Mouse (Mus musculus) erythroblast, embryonic 14.5 days (primary cell): ENCODE results near the gene Tmem211. TPM values are rescaled to one million over a fixed set of nuclear protein-coding genes. Genes with fewer than 3 reads are reported as not detected.

Source experiments
- H3K27me3 ChIP-seq: 2 replicates; pipeline ENCODE4 v1.6.1; 2012; ENCODE audit warnings: inconsistent platforms; ENCODE audit not compliant: control insufficient read depth
- H3K36me3 ChIP-seq: 2 replicates; pipeline ENCODE4 v1.6.1; 2012; ENCODE audit warnings: mild to moderate bottlenecking, inconsistent platforms; ENCODE audit not compliant: control insufficient read depth
- H3K4me1 ChIP-seq: 2 replicates; pipeline ENCODE4 v1.6.1; 2012; ENCODE audit warnings: inconsistent platforms; ENCODE audit not compliant: control insufficient read depth
- H3K4me3 ChIP-seq: replicated peaks from 2 replicates; pipeline ENCODE3; 2012; ENCODE audit warnings: moderate library complexity, mild to moderate bottlenecking, inconsistent platforms
- H3K9me3 ChIP-seq: 2 replicates; pipeline ENCODE4 v1.6.1; 2012; ENCODE audit warnings: low read length, inconsistent platforms, mixed read lengths; ENCODE audit not compliant: control insufficient read depth
- GATA1 ChIP-seq: IDR thresholded peaks from 2 replicates; pipeline ENCODE4 v1.6.1; 2012; ENCODE audit warnings: low read length, inconsistent platforms, mixed read lengths
- TAL1 ChIP-seq: IDR thresholded peaks from 3 replicates; pipeline ENCODE4 v1.6.1; 2012; ENCODE audit warnings: low read length, inconsistent platforms, mixed read lengths
- polyA plus RNA-seq: library from polyadenylated mRNA; stranded (reverse); fragments of >175 nt; gene quantifications from 2 replicates; pipeline ENCODE4 v1.2.3, GENCODE M21; 2012

Gene Tmem211
- polyA plus RNA-seq, 1 experiment: not detected

- no peak for TF ChIP-seq GATA1
- no peak for TF ChIP-seq TAL1
- H3K36me3 ChIP-seq: no peaks in the 10 kb centered on the region
- no peaks in the 10 kb centered on the region for H3K4me1 ChIP-seq
- H3K4me3 ChIP-seq: no peak overlapping the region
- peaks cover 20% of the 10 kb centered on the region for H3K27me3 ChIP-seq
- H3K9me3 ChIP-seq: peaks cover 2% of the 10 kb centered on the region; the same call in 1 of the 2 replicates
These were observed 59.3 kb downstream of the Tmem211 start for GRCm38 (mm10) chr5:113286048-113286447.

- Histone ChIP-seq H3K36me3 (no peaks in the 10 kb centered on the region), H3K4me3 (no peak overlapping the region)
- TF ChIP-seq GATA1 (no peak), TAL1 (no peak)
These were observed 60.1 kb downstream of the Tmem211 start for GRCm38 (mm10) chr5:113286591-113287520.

GRCm38 (mm10) chr5:113287762-113288161 lies 61.1 kb downstream of the Tmem211 start:
- Histone ChIP-seq H3K9me3 (peaks cover 2% of the 10 kb centered on the region; the same call in 1 of the 2 replicates), H3K27me3 (peaks cover 20% of the 10 kb centered on the region), H3K4me3 (no peak overlapping the region), H3K4me1 (no peaks in the 10 kb centered on the region), H3K36me3 (no peaks in the 10 kb centered on the region)
- no peak for TF ChIP-seq TAL1
- TF ChIP-seq GATA1: no peak

More at GRCm38 (mm10) chr5:113286591-113287520, 60.1 kb downstream of the Tmem211 start:
- Histone ChIP-seq H3K27me3 (peaks cover 20% of the 10 kb centered on the region), H3K4me1 (no peaks in the 10 kb centered on the region), H3K9me3 (peaks cover 2% of the 10 kb centered on the region; the same call in 1 of the 2 replicates)

- H3K4me3 ChIP-seq: no peak overlapping the region
- no peaks in the 10 kb centered on the region for H3K36me3 ChIP-seq
- no peak for TF ChIP-seq GATA1
- TF ChIP-seq TAL1: no peak
- H3K4me1 ChIP-seq: no peaks in the 10 kb centered on the region
- H3K27me3 ChIP-seq: peaks cover 20% of the 10 kb centered on the region
- peaks cover 2% of the 10 kb centered on the region; the same call in 1 of the 2 replicates for H3K9me3 ChIP-seq
These were observed 61.8 kb downstream of the Tmem211 start for GRCm38 (mm10) chr5:113288490-113288889.

Other genes starting within 250 kb of the Tmem211 start
- gene Grk3, start 211.1 kb upstream of the Tmem211 start, polyA plus RNA-seq: under 0.01 TPM in 1 of 2 replicates, not detected in the other
- not detected in 2 replicates for gene Crybb2, start 156.8 kb upstream of the Tmem211 start, polyA plus RNA-seq
- not detected in 2 replicates for gene Crybb3, start 145.3 kb upstream of the Tmem211 start, polyA plus RNA-seq
- 0.01 and 0.02 TPM in 2 replicates for gene 2900026A02Rik, start 5.7 kb upstream of the Tmem211 start, polyA plus RNA-seq
- not detected in 2 replicates for gene Sgsm1, start 83.9 kb downstream of the Tmem211 start, polyA plus RNA-seq
- gene Aym1, start 130.4 kb downstream of the Tmem211 start, polyA plus RNA-seq: not detected in 2 replicates